Mouse (Mus musculus) T-cell, adult 2 months (primary cell): ENCODE data around the gene Klf12.
A peak's percentile ranks its signal among the peaks of the same experiment; 100 is the strongest.

Source experiments
- DNase-seq: peaks from one replicate; pipeline ENCODE4 v3.0.0; 2022; ENCODE audit warnings: low spot score

Klf12 gene

GRCm38 (mm10) chr14:100231384-100231783 is 53.1 kb downstream of the Klf12 start:
- no peak for DNase-seq

- DNase-seq = no peak
These were observed 56.4 kb downstream of the Klf12 start for GRCm38 (mm10) chr14:100228120-100228519.

DNA sequence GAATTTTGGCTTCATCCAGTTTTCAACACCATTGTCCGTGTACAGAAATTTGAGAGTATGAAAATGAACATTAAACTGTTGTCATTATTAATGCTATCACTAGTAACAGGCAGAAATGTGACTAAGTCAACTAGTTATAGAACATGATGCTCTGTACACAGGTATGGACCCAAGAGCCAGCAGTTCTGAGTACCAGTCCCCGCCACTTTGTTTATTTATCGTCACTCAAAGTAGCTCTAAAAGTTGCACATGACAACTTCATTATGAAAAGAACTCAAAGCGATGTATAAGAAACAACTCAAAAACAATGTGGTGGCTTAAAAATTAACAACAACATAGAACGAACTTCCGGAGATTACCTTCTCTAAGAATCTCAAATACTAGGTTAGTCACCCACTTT is 56.8 kb downstream of the Klf12 start:
- DNase-seq = no peak

GRCm38 (mm10) chr14:100224151-100224550 is 60.3 kb downstream of the Klf12 start:
- no peak for DNase-seq

- no peak for DNase-seq
These were observed 62.2 kb downstream of the Klf12 start for GRCm38 (mm10) chr14:100222260-100222659.

DNA sequence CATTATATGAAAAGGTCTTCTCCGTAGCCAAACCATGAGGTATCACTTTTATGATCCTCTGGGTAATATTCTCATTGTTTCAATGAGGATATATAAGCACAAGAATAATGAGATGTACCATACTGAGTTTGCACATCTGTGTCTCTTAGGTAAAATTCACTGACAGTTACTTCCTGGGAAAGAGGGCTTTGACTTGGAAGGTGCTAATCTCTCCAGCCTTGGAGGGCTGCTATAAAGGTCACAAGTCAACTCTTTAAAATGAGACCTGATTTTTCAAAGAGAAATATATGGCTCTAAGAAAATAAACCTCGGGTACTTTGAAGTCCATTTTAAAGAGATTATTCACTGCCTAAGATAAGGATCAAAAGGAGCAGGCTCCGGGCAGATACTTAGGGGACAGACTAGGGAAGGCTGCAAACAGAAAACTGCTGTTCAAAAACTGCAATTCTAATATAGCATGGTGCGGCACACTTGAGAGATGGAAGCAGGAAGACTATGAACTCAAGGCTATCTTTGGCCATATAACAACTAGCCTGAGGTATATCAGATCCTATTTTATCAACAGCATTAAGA is 69.2 kb downstream of the Klf12 start:
- DNase-seq = no peak

GRCm38 (mm10) chr14:100213066-100213465 is 71.4 kb downstream of the Klf12 start:
- peak; percentile 2 for DNase-seq

DNA sequence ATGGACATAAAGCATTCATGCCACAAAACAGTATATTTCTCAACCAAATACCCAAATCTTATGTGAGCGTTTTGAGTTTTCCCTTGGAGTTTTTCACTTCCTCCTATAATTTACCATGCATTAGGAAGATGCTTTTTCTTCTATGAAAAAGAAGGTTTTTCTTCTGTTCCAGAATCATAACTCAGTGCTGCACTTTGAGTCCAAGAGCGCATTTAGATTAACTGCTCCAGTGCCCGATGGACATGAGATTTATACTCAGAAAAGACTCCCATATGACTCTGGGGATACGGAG is 72.7 kb downstream of the Klf12 start:
- no peak for DNase-seq

- DNase-seq = peak; percentile 6
These were observed 73.2 kb downstream of the Klf12 start for GRCm38 (mm10) chr14:100211036-100211825.

- no peak for DNase-seq
These were observed 74.6 kb downstream of the Klf12 start for GRCm38 (mm10) chr14:100209814-100210419.

DNA sequence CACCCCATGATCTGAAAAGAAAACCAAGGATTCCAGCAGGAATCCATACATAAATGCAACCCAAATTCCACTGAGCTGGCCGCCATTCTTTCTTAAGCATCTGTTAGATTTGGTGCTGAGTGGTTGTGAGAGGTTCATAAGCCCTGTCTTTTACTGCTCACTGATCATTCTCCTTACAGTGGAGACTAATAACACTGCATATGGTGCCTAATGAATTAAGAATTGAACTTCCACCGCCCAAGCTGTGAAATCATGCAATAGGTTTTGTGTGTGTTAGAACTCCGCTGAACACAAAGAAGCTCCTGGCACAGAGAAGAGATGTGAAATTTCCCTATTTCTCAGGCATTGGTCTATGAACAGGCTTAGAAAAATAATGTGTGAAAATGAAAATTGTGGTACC is 77.4 kb downstream of the Klf12 start:
- no peak for DNase-seq

DNA sequence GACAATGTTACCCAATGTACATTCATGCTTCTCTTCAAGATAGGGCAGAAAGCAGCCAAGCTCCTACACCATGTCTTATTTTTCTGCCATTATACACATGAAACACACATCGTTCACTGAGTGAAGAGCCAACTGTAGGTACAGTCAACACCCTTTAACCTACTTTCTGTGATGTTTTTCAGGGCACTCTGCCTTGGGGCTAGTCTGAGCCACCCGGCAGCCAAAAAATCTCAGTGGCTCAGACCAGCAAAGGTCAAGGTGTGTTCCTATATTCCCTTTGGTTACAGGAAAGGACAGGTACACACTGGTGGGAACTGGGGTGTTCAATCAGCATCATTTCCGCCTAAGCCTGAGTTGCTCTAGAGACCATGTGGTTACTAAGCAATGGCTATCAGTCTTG is 78.3 kb downstream of the Klf12 start:
- no peak for DNase-seq

- no peak for DNase-seq
These were observed 84.3 kb downstream of the Klf12 start for GRCm38 (mm10) chr14:100200058-100200688.

DNA sequence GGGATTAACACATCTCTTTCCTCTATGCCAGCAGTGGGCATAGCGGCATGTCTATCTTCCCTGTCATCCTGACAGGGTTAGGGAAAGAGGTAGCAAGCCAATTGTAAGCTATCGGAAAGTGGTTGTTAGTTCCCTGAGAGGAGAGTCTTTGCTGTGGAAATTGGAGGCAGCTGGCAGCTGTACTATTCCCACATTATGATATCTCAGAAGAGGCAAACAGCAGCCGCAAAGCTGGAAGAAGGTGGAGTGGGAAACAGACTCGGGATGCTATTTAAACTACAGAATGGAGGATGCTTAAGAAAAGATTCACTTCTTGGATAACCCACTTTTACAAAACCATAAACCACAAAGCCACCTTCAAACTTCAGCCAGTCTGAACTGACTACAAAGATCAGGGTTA is 85.8 kb downstream of the Klf12 start:
- no peak for DNase-seq

DNA sequence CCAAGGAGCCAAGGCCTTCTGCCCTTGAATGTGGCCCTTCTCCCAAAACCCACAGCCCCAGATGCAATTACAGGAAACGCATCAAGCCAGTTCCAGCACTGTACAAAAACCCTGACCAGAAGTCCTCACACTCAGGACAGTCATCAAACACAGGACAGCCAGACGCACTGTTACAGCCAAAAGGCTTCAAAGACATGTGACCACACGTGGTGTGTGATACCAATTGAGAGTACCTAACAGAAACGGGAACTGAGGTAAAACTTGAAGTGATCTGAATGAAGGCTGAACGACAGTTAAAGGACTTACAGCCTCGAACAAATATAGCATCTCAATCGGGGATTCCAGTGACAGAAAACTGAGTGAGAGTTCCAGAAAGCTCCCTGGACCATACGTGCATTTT is 87.3 kb downstream of the Klf12 start:
- DNase-seq = no peak

DNA sequence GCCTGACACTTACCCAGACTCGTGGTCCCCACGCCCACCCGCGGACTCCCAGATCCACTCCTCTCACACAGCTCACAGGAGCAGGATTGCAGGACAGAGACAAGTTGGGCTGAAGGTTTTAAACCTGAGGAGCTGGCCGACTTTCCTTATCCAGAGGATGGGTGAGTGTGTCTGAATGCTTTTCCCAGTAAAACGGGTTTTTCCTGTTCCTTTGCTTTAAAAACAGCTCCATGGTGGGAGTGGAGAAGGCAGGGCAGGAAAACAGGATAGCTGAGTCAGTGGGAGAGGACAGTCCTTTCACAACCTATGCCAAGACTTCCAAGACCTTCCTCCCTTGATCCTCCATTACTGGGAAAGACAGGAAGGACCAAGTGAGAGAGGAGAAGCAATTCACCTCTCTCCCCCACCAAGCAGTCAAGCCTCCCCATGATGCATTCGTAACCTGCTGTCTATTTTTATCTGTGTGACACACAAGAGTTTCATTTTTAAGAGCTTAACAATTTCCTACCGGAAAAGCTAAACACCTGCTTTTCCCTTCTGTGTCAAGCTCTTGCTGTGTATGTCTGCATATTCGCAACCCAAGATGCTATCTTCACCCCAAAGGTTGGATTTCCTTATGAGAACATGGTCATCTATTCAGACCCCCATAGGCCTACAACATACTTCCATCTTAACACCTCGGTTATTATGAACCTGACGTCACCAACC is 94.8 kb downstream of the Klf12 start:
- DNase-seq = no peak

DNA sequence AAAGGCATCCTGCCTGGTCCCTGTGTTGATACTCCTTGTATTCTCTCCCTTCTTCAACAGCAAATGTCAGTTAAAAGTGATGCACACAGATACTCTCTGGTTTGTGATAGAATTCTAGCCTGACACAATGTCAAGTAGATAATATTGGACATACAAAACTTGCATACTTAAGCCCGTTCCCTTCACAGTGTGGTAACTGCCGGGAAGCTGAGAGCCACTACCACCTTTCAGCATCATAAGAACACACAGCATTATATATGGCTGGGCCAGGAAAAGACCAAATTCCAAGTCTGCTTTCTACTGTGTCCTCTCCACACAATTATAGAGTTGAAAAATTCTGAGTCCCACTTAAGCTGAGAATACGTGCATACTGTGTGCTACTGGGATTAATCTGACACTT is 97.1 kb downstream of the Klf12 start:
- DNase-seq = no peak

DNA sequence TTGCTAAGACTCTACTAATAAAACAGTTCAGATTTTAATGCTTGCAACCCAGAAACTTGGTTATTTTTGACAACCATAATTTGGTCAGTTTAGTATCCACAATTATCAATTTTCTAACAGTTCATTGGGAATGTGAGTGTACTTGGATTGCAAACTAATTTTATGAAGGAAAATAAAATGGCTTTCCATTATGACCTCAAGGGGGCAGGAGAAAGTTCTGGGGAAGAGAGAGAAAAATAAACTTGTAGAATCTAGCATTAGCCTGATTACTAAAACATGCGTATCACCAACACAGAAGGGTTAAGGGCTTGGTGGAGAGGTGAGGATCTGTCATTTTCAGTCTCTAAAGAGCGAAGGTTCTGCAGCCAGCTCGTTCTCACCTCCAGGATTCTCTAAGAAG is 106.7 kb downstream of the Klf12 start:
- DNase-seq = no peak

GRCm38 (mm10) chr14:100165075-100165474 is 119.4 kb downstream of the Klf12 start:
- DNase-seq = no peak

- DNase-seq = no peak
These were observed 127.8 kb downstream of the Klf12 start for GRCm38 (mm10) chr14:100156639-100157038.

GRCm38 (mm10) chr14:100147666-100148065 is 136.8 kb downstream of the Klf12 start:
- no peak for DNase-seq

GRCm38 (mm10) chr14:100140370-100140769 is 144.1 kb downstream of the Klf12 start:
- no peak for DNase-seq

- no peak for DNase-seq
These were observed 150.2 kb downstream of the Klf12 start for GRCm38 (mm10) chr14:100134304-100134703.
